Mouse (Mus musculus) gastrocnemius, adult 2 months (tissue): ENCODE data around the gene Bcl2. TPM values are rescaled to one million over a fixed set of nuclear protein-coding genes. Genes with fewer than 3 reads are reported as not detected.

ENCODE experiments used
- DNase-seq: peaks from one replicate; pipeline ENCODE4 v3.0.0; 2022
- H3K27ac ChIP-seq: fragments of 200-600 bp; 2 replicates; pipeline ENCODE4 v1.8.1; 2022; ENCODE audit warnings: mild to moderate bottlenecking
- H3K4me3 ChIP-seq: fragments of 200-600 bp; 2 replicates; pipeline ENCODE4 v1.8.1; 2022; ENCODE audit warnings: mild to moderate bottlenecking, moderate library complexity
- CTCF ChIP-seq: fragments of 200-600 bp; IDR thresholded peaks from 2 replicates; pipeline ENCODE4 v1.8.1; 2022; ENCODE audit warnings: antibody characterized with exemption, mild to moderate bottlenecking, moderate library complexity
- intact Hi-C: fragments of 180-260 bp; cut with DNase I; formaldehyde crosslinking; loops from one replicate; pipeline ENCODE4 v1.15.1; 2025
- total RNA-seq, 2 experiments: library from RNA; stranded (reverse); gene quantifications; 2 replicates each; pipeline ENCODE4 v1.2.3; 2021

The Bcl2 gene
- total RNA-seq, 2 experiments from 2014 or later, result 1.6 to 2.1 TPM

DNA sequence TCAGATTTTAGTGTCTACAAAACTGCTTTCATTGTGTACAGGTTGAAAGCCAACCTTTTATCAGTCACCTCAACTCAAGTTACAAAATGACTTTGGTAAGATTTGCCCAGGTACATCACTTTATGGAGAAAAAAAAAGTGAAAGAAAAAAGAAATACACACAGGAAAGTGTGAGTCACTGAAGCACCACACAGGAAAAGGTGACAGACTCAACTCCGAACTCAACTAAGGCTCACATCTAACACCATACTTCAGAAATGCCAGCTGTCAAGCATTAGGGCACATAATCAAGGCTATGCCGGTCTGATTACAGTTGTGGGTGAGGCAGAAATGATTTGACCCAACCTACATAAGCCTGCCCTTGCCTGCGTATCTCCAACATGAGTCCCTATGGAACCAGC, 66.7 kb downstream of the Bcl2 start:
- Histone ChIP-seq H3K27ac (no peak overlapping the region), H3K4me3 (no peak overlapping the region)
- TF ChIP-seq CTCF, result no peak
- intact Hi-C loops, result no loop called here
- DNase-seq, result no peak

DNA sequence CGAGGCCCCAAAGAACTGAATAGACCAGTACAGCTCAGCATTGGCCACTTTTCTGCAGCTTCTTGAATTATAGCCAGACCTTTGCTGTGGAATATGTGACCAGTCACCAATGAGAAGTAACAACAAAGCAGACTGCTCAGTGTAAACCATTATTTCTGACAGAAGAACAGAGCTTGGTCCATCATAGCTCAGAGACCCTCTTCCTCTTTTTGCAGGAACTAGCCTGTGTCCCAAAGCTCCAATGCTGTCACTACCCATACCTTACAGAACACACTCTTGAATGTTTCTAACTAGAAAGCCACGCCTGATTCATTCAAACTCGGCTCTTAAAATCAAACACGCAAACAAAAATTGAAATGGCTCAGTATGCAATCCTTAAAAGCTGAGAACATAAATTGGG, 69.5 kb downstream of the Bcl2 start:
- Histone ChIP-seq H3K4me3 (no peak overlapping the region), H3K27ac (no peak overlapping the region)
- DNase-seq, result no peak
- no peak for TF ChIP-seq CTCF
- intact Hi-C loops, result no loop called here

GRCm38 (mm10) chr1:106643527-106643926, 70.5 kb downstream of the Bcl2 start:
- H3K27ac ChIP-seq, result no peak overlapping the region
- H3K4me3 ChIP-seq, result no peak overlapping the region
- intact Hi-C loops, result no loop called here
- TF ChIP-seq CTCF, result no peak
- DNase-seq, result no peak

GRCm38 (mm10) chr1:106640577-106640976, 73.5 kb downstream of the Bcl2 start:
- intact Hi-C loops, result no loop called here

GRCm38 (mm10) chr1:106637705-106638104, 76.4 kb downstream of the Bcl2 start:
- TF ChIP-seq CTCF, result no peak
- DNase-seq, result no peak
- Histone ChIP-seq H3K4me3 (no peak overlapping the region), H3K27ac (no peak overlapping the region)
- intact Hi-C loops, result no loop called here

More at GRCm38 (mm10) chr1:106640577-106640976, 73.5 kb downstream of the Bcl2 start:
- Histone ChIP-seq H3K4me3 (no peak overlapping the region), H3K27ac (no peak overlapping the region)
- DNase-seq, result no peak
- no peak for TF ChIP-seq CTCF

- no peak for TF ChIP-seq CTCF
- no peak overlapping the region for H3K4me3 ChIP-seq
- intact Hi-C loops, result no loop called here
- H3K27ac ChIP-seq, result no peak overlapping the region
- DNase-seq, result no peak
Observed at GRCm38 (mm10) chr1:106636714-106637113, 77.4 kb downstream of the Bcl2 start.

- no peak for TF ChIP-seq CTCF
Observed at GRCm38 (mm10) chr1:106633207-106633606, 80.9 kb downstream of the Bcl2 start.

DNA sequence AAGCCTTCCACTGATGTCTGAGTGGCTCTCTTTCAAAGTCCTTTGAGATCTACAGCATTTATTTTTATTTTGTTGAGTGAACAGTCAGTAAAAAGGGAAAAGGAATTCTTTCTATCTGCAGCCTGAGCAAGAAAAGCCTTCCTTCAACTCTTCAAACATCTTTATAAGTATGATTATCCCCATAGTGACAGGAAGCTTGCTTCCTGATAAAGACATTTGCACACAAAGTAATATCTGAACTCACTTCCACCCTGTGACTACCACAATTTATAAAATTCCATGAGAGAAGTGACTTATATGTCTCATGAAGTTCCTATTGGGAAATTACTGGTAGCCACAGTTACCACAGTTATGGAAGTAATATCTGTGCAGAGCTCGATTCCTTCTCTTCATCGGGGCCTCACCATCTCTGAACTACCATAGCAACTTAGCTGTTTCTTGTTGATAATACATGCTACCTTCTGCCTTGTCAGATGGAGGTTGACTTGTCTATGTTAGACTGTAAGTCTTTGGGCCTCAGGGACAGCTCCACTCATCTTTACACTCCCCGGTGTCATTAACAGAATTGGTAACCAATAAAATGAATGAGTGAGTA, 82.1 kb downstream of the Bcl2 start:
- H3K27ac ChIP-seq, result no peak overlapping the region
- no peak for DNase-seq
- no peak for TF ChIP-seq CTCF
- H3K4me3 ChIP-seq, result no peak overlapping the region
- intact Hi-C loops, result loop anchor here (5.0 kb wide), 1 partner anchor 80 kb away; the partner anchor contains the start of gene Bcl2

More at GRCm38 (mm10) chr1:106633207-106633606, 80.9 kb downstream of the Bcl2 start:
- DNase-seq, result no peak
- intact Hi-C loops, result loop anchor here (5.0 kb wide), 1 partner anchor 79 kb away; the partner anchor contains the start of gene Bcl2
- Histone ChIP-seq H3K27ac (no peak overlapping the region), H3K4me3 (no peak overlapping the region)

DNA sequence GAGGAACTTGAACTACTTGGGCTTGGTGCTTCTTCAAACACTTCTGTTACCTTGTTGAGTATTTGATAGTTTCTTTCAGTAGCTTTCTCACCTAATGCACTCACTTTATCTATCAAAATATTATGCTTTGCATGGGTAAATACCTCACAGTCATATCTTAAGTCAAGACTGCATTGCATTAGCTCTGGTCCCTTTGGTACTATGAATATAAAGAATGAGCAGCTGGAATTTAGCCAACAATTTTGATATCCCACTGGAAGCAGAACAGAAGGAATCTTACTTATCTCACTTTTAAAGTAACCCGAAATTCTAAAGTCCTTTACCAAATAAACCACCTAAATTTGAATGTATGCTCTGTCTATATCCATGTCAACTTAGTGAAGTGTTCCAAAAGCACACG, 83.1 kb downstream of the Bcl2 start:
- Histone ChIP-seq H3K4me3 (no peak overlapping the region), H3K27ac (peak overlapping the region; percentile 78)
- DNase-seq, result no peak
- TF ChIP-seq CTCF, result no peak
- intact Hi-C loops, result loop anchor here (5.0 kb wide), 1 partner anchor 81 kb away; the partner anchor contains the start of gene Bcl2

DNA sequence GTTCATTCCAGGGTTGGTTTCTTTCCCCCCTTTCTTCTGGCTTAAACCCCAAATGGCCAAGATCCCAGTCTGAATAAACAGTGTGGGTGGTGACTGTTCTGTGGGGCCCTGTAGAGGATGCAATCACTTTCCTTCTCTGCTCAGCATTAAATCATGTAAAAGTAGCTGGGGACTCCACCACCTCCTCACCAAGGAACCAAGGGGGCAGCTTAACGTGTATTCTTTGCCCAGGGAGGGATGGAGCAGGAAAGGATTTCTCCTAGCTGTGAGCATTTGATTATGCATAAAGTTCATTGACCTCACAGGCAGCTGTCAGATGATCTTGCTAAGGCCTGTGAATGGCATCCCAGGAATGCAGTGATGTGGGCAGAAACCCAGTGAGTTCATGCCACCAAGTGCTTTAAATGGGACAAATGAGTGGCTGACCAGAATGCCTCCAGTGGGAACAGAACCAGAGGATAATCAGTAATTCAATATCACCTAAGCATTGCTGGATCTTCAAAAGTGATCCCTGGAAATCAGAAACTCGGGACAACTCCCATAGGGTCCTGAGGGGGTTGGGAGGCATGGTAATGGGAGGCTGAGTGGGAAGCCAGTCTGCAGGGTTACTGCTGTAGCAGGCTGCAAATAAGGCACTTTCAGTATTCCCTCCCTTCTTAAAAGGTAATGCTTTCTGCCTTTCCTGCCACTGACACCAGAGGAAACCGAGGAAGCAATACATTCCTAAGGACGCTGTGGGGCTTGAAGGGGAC, 84.0 kb downstream of the Bcl2 start:
- Histone ChIP-seq H3K27ac (peak overlapping the region; percentile 78), H3K4me3 (no peak overlapping the region)
- TF ChIP-seq CTCF, result no peak
- peak; percentile 31 for DNase-seq
- intact Hi-C loops, result loop anchor here (5.0 kb wide), 1 partner anchor 82 kb away; the partner anchor contains the start of gene Bcl2

DNA sequence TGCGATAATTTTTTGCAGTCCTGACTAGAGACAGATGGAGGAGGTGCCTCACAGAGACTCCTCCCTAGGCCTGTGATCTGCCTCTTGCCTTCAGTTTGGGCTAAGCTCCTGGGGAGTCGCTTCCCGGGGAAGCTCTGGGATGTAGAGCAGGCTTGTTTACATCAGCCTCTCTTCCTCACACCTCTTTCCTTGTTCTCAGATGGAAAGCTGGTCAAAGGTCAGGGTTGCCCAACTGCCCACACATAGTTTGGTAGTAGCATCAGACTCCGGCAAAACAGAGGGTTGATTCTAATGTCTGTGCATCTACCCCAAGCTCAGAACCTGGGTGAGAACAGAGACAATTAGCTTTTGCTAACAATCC, 84.6 kb downstream of the Bcl2 start:
- intact Hi-C loops, result no loop called here
- DNase-seq, result peak; percentile 39
- peak overlapping the region; percentile 8; the same call in 1 of the 2 replicates for H3K4me3 ChIP-seq
- TF ChIP-seq CTCF, result no peak
- H3K27ac ChIP-seq, result peak overlapping the region; percentile 78

GRCm38 (mm10) chr1:106628718-106629469, 85.2 kb downstream of the Bcl2 start:
- Histone ChIP-seq H3K27ac (peak overlapping the region; percentile 78), H3K4me3 (no peak overlapping the region; the same call in 1 of the 2 replicates)
- DNase-seq, result no peak
- intact Hi-C loops, result no loop called here
- peak; percentile 58 for TF ChIP-seq CTCF

- no peak overlapping the region for H3K4me3 ChIP-seq
- intact Hi-C loops, result no loop called here
Observed at GRCm38 (mm10) chr1:106628279-106628678, 85.8 kb downstream of the Bcl2 start.

More at GRCm38 (mm10) chr1:106628279-106628678, 85.8 kb downstream of the Bcl2 start:
- H3K27ac ChIP-seq, result no peak overlapping the region
- no peak for DNase-seq
- TF ChIP-seq CTCF, result no peak
